Mouse (Mus musculus): ENCODE measurements around the gene Dock4. TPM values are rescaled to one million over a fixed set of nuclear protein-coding genes. Genes with fewer than 3 reads are reported as not detected.

The Dock4 gene
- total RNA-seq, 2 experiments from 2014 or later, result 13.5 to 18.0 TPM

- no peak for DNase-seq
Observed at GRCm38 (mm10) chr12:40508416-40508815, 62.7 kb downstream of the Dock4 start.

- no peak for DNase-seq
Observed at GRCm38 (mm10) chr12:40511643-40512369, 66.1 kb downstream of the Dock4 start.

GRCm38 (mm10) chr12:40512370-40512693 is 66.6 kb downstream of the Dock4 start:
- DNase-seq, result no peak

DNA sequence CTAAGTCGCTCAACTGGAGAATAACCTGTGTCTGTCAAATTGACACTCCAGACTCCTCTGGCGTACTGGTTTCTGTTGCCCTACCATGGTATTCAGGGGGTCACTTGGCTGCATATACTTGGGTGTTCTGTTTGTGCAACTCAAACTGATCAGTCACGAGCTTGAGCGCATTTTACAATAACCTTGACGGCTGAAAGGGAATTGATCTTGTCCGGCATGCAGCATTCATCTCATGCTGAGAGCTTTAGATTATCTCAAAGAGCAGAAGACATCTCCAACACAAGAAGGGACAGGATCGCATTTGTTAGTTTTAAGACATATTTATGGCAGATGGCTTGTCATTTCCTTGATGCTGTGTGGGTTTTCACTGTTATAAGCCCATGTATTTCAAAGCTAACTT is 67.2 kb downstream of the Dock4 start:
- DNase-seq, result no peak

- DNase-seq, result no peak
Observed at GRCm38 (mm10) chr12:40514021-40514420, 68.3 kb downstream of the Dock4 start.

DNA sequence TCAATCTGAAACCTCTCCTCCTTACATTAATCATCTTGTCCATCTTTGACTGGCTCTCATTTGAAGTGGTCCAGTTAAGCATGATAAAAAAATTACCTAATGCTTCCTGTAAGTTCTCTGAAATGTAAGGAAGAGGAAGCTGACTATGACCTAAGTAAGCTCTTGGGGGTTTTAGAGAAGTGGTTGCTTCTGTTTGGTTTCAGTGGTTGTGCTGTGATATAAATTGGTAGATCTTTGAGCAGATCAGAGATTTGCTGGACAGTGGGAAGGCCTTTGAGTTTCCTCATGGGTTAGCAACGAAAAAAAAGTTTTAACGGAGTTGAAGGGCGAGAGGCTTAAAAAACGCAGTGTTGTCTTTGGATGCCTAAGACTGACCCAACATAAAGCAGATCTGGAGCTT is 76.7 kb downstream of the Dock4 start:
- DNase-seq, result no peak

GRCm38 (mm10) chr12:40523020-40523419 is 77.3 kb downstream of the Dock4 start:
- DNase-seq, result no peak

- DNase-seq, result peak in 1 of 2 experiments; percentile 27
Observed at GRCm38 (mm10) chr12:40525045-40525444, 79.3 kb downstream of the Dock4 start.

DNA sequence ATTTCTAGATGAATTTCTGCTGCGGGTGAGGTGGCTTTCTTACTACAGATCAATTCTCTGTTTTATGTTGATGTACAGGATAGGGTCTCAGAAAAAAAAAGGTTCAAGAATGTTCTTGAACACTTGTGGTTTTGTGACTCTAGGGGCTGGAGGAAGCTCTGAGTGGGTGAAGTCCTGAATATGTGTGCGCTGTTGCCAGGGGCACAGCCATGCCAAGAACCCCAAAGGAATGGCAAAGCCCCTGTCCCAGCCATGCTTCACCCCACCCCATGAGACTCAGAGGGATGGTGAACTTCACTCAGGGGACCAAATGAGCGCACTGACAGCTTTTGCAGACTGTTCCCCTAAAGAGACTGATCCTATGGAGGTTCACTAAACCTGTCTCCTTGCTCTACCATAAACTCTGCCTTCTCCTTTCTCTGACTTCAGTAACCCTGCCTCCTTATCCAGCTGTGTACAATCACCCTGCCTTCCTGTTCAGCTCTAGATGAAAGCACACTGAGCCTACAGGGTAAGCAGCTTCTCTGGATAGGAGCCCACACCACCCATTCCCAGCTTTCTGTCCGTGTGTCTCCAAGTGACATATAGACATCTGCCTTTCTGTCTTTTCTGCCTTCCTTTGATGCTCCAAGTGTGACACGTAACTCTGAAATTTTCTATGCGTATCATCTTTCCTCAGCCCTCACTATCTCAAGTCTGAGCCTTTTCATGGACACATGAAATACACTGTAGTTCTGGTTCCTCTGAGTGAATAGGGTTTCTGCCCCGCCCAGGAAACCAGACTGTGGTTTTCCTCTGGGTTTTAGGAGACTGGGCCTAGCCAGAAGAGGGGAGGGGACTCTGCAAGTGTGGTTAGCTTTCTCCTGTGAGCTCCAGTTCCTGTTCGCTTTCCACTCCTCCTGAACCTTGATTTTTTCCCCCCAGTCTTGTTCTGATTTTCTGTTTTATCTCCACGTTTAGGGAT is 90.2 kb downstream of the Dock4 start:
- DNase-seq, result peak in 1 of 2 experiments; percentile 39

GRCm38 (mm10) chr12:40537826-40538225 is 92.1 kb downstream of the Dock4 start:
- DNase-seq, result no peak

- DNase-seq, result peak in 1 of 2 experiments; percentile 16
Observed at GRCm38 (mm10) chr12:40538318-40538717, 92.6 kb downstream of the Dock4 start.

- no peak for DNase-seq
Observed at GRCm38 (mm10) chr12:40538780-40539179, 93.0 kb downstream of the Dock4 start.

DNA sequence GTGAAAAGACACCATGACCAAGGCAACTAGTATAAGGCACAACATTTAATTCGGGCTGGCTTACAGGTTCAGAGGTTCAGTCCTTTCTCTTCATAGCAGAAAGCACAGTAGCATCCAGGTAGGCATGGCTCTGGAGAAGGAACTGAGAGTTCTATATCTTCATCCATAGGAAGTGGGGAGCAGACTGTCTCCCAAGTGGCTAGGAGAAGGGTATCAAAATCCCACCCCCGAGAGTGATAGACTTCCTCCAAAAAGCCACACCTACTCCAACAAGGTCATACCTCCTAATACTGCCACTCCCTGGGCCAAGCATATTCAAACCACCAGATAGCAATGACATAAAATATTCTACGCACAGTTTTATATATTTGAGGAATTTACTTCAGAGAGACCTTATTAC is 98.5 kb downstream of the Dock4 start:
- no peak for DNase-seq

DNA sequence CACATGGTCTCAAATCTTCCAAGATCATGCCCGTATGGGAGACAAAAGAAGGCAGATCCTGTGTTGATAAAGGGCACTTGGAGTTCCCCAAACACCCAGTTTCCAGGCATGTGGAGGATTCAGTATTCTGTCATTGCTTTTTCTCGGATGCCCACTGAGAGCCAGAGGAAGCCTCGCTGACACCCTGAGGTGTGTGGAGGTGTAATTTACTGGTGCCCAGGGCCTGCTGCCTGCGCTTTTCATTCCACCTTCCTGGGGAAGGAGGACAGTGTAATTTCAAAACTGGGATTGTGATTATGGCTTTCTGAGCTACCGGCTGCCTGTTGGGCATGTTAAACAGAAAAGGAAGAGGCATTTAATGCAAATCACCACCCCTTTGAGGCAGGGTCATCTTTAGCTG is 101.1 kb downstream of the Dock4 start:
- DNase-seq, result no peak

- DNase-seq, result peak in 1 of 2 experiments; percentile 8
Observed at GRCm38 (mm10) chr12:40551317-40551716, 105.6 kb downstream of the Dock4 start.

GRCm38 (mm10) chr12:40552201-40552600 is 106.4 kb downstream of the Dock4 start:
- DNase-seq, result no peak

- DNase-seq, result no peak
Observed at GRCm38 (mm10) chr12:40553929-40554328, 108.2 kb downstream of the Dock4 start.

GRCm38 (mm10) chr12:40554941-40555511 is 109.3 kb downstream of the Dock4 start:
- peak; percentile 8 for DNase-seq

GRCm38 (mm10) chr12:40558600-40558999 is 112.8 kb downstream of the Dock4 start:
- DNase-seq, result no peak

- peak; percentile 53 to 63 for DNase-seq
Observed at GRCm38 (mm10) chr12:40559103-40559502, 113.4 kb downstream of the Dock4 start.

DNA sequence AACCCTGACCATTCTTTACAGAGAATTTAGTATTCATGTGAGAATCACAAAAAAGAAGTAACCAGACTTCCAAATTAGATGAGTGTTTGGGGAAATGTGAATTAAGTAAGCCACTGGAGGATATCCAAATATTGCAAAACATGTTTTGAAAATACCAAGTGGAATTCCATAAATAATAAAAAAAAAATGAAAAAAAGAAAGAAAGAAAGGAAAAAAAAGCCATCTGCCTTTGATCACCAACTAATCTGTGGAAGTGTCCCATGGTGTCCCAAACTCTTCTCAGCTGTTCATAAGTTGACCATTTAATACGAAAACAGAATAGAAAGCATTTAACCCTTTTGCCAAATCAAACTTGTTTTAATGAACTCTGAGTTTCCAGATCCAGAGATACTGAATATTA is 118.0 kb downstream of the Dock4 start:
- DNase-seq, result no peak

DNA sequence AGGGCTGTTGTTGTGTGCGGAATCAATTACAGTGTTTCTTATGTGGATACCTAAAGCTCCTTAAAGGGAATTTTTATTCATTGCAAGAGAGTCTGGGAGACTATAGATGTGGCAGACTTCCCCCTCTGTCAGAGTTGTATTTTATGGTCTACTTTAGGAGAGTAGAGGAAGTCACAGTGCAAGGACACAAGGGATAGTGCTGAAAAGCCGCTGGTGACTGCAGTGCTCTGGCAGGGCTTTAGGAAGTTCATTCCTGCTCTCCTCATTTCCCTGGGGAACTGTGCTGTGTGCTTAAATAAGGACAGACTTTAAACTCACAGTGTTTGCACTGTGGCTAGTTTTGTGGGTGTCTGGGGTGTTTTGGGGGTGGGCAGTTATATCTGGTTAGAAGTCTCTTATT is 118.5 kb downstream of the Dock4 start:
- DNase-seq, result no peak

DNA sequence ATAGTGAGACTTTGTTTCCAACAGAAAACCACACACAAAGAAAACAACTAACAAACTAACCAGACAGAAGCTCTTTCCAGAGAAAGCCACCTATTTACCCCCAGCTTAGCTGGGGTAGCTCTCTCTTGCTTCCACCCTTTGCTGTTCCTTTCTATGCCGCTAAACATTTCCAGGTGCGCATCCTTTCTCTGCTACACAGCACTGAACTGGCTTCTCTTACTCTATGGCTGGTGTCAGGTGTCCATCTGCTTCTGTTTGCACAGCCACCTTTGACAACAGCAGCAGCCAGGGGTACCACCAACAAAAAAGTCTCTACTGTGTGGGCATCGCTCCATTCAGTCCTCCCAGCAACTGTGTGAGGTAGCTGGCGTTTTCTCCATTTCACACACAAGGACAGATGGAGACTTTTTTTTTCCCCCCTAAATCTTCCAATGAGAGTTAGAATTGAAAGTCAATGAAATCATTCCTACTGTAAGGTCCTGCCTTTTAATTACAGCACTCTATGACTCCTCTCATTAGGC is 122.7 kb downstream of the Dock4 start:
- no peak for DNase-seq
